Mouse (Mus musculus) layer of hippocampus, postnatal 25 days (tissue): Measurements from ENCODE around the gene Esr1. TPM values are rescaled to one million over a fixed set of nuclear protein-coding genes. Genes with fewer than 3 reads are reported as not detected.

Source experiments
- DNase-seq, 2 experiments: peaks; one replicate each; pipeline ENCODE4 v3.0.0; 2022; ENCODE audit warnings: mixed read lengths in 2 of 2, low spot score in 1 of 2; ENCODE audit errors: extremely low spot score in 1 of 2
- total RNA-seq, 2 experiments: library from RNA; stranded (reverse); gene quantifications; 2 replicates each; pipeline ENCODE4 v1.2.3; 2021

Esr1 gene
- total RNA-seq, 2 experiments from 2014 or later: 2.4 to 2.8 TPM

DNA sequence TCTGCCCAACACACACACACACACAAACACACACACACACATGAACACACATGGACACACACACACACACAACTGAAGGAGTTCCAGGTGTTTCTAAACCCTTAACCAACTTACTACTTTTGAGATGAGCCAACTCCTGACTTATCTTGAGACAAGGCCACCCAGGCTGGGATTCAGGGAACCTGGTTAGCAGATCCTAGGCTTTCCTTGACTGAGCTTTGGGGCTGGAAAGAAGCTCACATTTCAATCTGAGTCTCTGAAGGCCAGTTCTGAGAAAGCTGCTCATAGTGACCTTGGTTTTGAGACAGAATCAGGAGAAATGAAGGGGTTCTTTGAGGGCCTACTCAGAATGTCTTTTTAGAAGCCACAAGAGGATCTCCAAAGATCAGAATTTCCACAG is 360.2 kb downstream of the Esr1 start:
- no peak for DNase-seq

DNA sequence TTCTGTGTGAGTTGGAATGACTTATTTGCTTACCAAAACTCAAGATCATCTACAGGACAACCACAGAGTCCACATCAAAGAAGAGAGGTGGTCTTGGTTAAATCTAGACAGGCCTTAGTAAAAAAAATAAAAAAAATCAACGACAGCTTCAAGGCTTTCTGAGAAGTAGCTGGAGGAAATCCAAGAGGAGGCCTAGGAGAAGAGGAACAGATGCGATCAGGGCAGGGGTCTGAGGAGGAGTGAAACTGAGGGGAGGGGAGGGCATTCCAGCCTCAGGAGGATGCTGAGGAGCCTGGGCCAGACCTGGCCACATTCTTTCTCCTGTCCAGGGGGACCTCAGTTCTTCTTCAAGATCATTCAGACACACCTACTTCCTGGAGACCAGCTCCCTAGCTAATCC is 360.6 kb downstream of the Esr1 start:
- DNase-seq: no peak

DNA sequence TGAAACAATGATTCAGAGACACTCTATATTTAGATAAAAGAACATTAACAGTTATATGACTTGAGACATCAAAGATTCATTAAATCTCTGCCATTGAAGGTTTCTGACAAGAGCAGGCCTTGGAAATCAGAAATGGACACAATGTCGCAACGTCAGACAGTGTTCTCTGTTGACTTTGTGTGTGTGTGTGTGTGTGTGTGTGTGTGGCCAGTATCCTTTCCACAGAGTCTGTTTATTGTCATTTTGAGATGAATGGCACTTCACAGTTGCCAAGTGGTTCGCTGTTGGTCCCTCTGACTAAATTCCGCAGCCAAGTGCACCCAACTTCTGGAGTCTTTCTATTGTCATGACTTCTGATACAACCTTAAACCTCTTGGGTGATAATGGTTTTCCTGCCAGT is 362.9 kb downstream of the Esr1 start:
- no peak for DNase-seq

DNA sequence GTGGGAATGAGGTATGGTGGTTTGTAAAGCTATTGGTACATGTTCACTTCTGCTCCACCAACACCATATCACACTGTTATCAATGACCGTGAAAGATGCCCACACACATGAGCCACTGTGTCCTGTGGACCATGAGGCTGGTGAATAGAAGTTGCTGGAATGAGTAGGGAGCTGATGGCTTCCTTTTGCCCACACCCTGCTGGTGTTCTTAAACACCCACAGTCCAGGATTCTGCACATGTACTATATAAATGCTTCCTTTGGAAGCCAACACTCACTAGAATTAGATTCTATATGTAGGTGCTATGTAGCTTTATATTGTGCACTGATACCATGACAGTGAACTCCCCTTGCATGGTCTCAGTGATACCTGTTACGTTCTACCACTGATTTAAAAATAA is 365.2 kb downstream of the Esr1 start:
- no peak for DNase-seq

DNA sequence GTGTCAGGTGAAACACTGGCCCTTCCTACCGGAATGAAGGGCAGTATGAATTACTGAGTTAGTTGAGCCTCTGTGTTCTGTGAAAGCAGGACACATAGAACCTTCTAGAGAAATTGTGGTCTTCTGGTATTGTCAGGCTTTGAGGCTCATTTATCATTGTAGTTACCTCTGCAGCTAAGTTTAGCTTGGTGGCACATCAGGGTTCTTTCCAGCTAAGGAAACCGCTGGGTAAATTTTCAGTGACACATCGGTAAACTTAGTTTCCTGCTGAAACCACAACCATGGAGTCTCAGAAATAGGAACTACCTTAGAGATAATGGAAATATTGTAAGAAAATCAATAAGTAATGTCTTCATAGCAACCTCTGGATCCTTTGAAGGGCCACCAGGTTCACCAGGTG is 366.0 kb downstream of the Esr1 start:
- DNase-seq: no peak

DNA sequence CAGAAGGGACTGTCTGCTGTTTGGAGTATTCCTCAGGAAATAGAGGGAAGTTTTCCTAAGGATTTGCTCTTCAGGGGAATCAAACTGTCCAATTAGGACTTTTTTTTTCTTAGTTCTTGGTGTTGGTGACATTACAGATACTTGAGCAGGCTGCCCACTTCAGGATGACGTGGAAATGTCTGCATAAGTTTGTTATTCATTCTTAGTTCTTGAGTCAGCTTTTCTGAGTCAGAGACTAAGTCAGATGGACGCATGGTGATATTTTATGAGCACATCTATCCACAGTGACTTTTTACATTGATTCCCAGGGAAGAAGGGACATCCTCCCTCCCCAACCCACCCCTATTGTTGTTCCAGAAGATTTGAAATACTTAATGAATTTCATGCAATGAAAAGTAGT is 372.5 kb downstream of the Esr1 start:
- no peak for DNase-seq

DNA sequence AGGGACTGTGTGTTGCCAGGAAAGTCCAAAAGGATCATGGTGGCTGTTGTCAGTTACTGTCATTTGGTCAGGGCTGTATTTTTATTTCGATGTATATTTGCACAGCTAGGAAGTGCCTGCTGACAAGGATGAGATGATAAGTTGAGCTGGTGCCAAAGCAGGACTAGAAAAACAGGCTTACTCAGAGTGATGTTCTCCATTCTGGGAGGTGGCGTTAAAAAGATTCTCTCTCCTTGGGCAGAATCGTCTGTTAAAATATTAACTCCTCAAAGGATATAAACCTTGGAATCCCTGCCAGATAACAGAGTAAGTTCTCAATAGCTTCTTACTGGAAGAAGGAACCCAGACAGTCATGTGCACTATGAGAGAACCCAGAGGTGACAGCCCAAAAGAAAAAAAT is 382.4 kb downstream of the Esr1 start:
- DNase-seq: no peak

DNA sequence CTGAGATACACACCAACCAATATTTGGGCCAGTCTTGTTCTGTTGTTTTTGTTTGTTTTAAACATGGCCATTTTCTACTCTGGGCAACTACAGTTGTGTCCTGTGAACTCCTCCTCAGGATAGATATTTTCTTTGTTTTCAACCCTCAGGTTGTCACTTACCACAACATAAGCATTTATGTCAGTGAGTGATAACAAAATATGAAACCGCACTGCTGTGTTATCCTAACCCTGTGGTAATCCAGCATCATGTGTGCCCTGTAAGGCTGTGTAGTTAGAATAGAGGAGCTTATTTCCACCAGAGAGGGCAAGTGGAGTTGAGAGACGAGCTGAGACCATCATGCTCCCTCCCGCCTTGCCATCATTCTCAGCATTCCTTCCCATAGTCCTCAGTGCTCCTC is 385.2 kb downstream of the Esr1 start:
- DNase-seq: no peak

DNA sequence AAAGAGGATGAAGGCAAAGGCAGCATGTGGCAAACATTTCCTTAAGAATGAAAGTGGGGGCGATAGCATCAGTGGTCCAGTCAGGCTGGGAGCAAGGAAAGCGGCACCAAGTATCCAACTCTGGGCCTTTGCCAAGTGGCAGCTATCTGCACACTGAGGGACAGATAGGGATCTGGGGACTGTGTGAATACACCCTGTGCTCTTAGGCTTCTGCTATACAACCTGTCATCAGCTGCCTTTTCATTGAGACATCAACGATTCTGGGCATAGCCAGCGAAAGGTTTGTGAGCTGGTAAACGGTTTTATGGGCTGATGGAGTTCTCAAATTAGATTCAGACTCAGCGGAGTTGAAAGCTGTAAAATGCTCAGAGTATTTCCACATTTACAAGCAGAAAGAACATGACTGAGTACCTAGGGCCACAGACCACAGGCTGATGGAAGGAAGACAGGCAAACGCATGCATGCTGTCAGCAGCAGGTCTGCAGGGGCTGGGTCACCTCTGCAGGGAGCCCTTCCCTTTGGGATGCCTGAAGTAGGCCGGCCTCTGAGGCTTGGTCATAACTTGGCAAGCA is 397.5 kb downstream of the Esr1 start:
- DNase-seq: no peak

DNA sequence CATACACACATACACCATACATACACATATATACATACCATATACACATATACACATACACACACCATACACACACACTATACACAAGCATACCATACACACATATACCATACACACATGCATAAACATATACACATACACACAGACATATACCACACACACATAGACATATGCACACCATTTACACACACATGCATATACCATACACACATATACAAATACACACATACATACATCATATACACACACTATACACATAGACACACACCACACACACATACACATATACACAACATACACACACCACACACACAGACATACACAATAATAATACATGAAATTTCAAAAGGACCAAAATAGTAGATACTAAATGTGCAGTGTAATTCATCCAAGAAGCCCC is 400.6 kb downstream of the Esr1 start:
- no peak for DNase-seq

DNA sequence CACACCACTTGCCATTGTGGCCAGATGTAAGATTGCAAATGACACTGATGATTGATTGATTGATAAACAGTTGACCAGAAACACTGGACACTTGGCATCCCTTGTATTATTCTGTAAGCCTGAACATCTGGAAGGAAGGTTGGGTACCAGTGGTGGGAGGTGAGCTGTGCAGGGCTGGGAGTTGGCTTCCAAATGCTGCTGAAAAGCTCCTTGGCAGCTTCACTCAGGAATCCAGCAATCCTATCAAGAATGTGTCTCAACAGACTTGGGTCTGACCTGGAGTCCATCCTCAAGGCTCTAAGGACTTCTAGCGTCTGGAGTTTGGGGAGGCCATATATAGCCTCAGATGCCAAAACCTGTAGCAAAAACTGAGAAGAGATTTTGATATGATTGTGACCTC is 403.6 kb downstream of the Esr1 start:
- DNase-seq: no peak

DNA sequence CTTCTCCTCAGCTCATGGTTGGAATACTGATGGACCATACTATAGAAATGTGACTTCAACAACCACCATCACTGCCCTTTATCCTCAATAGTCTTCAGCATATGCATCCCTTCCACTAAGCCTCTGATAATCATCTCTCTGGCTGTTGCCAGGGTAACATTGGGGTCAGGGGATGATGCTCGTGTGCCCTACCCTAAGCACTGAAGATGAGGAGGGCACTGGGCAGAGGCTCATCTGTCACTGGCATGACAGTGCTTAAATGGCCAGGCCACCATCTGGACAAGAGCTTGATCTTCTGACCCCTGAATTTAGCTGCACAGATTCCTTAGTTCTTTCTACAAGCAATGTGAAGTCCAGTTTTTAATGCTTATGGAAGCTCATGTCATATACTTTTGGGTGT is 405.8 kb downstream of the Esr1 start:
- DNase-seq: no peak

DNA sequence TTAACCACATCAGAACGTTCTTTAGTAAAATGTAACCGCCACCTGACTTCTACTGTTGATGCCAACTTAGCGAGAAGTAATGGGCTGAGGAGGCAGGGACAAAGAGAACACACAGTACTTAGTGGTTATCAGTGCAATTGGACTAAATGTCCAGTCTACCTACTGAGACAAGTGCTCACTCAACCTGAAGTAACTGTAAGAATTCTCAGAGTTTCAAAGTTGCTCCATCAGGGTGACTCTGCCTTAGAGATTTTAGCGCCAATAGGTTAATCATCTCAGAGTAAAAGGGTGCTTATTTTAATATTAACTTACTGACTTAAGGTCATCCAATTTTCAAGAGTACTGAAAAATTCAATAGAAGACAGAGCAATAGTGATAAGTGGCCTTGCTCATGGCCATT is 414.5 kb downstream of the Esr1 start:
- no peak for DNase-seq

DNA sequence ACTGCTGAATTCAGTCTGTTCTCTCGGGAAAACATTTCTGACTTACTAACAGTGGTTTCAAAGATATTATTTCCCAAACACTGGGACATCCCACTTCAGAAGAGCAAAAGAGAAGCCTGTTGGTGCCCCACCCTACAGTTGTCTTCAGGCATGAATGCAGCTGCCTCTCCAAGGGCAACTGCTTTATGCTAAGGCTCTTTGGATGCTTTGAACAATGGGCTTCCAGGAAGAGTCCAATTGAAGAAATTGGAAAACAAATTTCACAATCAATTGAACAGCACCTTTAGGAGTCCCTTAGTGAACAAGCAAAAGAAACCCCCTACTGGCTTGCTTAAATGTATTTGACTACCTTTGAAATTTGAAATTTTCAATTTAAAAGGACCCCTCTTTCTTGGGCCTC is 415.8 kb downstream of the Esr1 start:
- DNase-seq: no peak

DNA sequence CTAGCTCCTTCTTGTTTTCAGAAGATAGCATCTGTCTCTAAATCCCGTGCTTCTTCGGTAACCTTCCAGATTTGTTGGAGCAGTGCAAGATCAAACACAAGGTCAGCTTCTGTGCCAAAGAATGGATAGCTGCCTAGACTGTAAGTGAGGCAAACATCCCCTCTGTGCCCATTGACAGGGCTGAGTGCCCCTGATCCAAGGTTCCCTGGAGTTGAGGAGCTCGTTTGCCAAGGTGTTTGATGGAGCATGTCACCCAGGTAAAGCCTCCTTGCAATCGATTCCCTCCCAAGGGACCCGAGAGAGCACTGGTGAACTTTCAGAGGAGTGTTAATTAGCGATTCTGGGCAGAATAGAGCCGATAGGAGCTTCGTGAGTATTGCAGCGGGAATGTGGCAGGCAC is 416.9 kb downstream of the Esr1 start:
- DNase-seq: no peak

DNA sequence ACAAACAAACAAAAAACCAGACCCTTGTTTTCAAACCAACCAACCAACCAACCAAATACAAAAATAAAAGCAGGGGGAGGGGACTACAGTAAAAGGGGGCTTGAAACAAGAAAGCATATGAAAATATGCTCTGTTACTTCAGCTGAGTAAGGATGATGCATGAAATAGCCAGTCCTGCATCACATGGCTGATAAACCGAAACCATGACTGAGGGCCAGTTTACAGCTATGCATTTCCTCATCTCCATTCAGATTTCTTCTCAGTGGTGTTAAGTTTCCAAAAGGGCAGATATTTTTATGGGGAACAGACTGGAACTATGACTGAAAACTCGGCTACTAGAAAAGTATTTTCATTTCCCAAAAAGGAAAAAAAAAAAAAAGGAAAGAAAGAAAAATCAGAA is 417.8 kb downstream of the Esr1 start:
- DNase-seq: no peak

DNA sequence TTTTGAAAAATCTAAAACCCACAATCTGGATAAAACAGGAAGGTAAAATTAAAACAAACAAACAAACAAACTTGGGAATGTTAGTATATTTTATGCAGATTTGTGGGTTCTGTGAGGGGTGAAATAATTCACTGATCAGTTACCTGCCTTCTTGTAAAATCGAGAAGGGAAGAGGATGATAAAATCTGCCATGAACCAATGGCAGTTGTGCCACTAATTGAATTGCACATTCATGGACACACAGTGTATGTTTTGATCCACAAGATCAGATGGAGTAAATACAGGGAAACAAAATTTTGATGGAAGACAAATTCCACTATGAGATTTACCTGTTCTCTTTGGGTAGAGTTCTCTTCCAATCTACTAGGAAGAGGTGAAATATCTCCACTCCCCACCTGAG is 418.5 kb downstream of the Esr1 start:
- DNase-seq: no peak

DNA sequence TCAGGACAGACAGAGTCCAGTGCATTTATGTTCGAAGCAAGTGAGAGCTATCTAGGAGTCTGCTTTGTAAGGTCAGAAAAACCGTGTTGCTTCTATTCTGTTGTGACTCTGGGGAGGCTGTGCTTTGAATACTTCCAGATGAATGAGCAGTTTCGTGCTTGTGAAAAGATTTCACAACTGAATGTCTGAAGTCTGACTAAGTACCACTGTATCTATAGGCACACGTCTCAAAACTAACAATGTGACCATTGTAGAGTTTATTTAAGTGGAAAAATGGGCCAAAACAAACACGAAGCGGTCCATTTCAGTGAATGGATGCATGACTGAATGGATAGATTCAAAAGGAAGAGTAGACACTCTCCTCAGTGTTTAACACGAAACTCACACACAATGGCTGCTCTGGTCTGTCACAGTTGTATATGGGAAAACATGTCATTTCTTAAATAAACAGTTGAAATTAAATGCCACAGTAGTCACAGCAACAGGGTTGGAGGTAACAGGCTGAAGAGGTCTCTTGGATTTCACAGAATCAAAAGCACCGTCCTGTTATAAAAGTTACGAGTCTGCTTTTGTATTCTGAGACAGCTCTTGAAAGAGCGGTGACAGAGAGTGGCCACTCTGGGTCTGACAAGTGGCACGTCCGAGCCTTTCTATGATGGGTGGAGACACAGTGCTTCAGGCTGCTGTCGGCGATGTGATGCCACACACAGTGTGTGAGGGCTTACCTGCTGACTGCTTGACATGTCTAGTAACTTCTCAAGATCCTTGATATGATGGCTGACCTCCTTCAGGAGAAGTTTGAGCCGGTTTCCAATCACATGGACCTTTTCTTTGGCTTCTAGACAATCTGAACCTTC is 421.0 kb downstream of the Esr1 start:
- DNase-seq: no peak

DNA sequence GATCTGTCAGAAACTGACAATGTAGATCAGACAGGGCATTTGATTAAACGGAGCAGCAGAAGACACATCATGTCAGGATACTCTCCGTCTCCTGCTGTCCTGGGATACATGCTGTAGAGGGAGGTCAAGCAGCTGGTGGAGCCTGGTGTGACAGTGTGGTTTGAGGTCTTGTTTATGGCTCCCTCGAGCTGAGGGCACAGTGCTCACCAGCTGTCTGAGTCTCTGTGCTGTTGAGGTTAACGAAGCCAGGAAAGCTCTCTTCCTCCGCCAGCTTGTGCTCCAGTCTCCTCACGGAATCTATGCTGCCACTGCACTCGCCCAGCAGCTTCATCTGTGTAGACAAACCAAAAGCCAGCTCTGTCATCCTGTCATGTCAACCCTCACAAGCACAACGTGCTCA is 429.9 kb downstream of the Esr1 start:
- DNase-seq: no peak

DNA sequence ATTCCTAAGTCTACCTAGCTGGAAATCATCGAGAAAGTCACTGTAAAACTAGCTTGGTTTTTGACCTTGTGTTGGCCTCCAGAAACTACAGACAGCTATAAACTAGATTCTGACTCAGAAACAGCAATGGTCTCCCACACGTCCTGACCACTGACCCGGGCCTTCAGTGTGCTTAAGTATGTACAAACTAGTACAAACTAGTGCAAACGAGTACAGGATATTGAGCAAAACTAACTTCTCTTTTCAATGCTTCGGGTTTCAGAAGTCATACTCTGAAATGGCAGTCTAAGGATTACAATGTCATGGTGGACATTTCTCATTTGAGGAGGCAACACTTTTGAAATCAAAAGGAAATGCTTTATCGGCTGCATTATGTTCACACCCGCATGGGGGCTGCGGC is 433.1 kb downstream of the Esr1 start:
- DNase-seq: no peak

DNA sequence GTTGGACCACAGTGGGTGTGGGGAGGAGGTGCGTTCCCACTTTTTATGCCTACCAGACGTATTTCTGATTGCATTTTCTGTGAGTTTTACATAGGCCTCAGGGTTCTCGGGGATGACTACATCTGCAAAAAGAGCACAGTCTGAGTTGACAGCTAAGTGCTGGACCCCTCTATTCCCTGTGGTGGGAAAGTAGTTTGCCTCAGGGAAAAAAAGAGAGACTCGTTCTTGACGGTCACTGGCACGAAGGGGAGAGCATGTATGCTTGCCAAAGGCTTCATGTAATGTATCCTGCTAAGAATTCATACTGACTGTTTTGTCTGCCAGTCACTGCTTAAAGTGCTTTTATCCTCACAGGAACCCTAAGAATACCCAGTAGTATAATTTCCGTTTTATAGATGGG is 433.8 kb downstream of the Esr1 start:
- DNase-seq: no peak

DNA sequence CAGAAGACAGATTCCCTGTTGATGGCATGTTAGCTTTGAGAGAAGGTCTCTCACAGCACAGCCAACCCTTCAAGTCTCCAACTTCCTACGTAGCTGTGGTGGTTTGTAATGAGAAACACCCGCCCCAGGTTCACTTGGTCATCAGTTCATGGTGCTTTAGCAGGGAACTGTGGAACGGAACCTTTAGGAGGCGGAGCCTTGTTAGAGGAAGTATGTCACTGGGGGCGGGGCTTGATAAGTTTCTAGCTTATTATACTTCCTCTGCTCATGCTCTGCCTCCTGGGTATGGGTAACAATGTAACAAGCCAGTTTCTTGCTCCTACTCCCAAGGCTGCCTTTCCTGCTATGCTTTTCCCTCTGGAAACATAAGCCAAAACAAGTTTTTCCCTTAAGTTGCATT is 434.3 kb downstream of the Esr1 start:
- no peak for DNase-seq
